ENCODE assay signal across 1 mouse cellular context in the genomic region with DNA sequence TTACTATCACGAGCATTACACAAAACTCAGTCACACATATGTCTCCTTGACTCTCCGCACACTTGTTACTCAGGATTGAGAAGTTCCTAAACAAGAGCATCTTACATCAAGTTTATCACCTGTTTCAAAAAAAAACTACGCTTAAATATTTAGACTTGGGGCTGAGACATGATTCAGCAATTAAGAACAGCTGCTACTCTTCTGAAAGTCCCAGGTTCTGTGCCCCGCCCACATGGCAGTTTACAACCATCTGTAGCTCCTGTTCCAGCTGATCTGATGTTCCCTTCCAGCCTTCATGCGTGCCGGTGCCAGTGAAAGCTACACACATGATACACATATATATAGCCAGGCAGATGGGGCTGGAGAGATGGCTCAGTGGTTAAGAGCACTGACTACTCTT.
TF ChIP-seq lines count a peak whose summit lies in the region.

No protein-coding gene starts in this region.

TF ChIP-seq in MEL, 35 proteins besides CTCF, POLR2A, EP300 and RAD21 (continued from another document):
- TF ChIP-seq MEF2A (IDR thresholded peaks at IDR 0.05; ENCODE audit: extremely low read depth, insufficient replicate concordance, low read depth, low read length, poor library complexity, severe bottlenecking) (no peak), MXI1 (IDR thresholded peaks at IDR 0.05; ENCODE audit: low read depth, low read length) (peak; percentile 54; the same call in 1 of the 2 replicates), USF1 (IDR thresholded peaks at IDR 0.05; ENCODE audit: low read depth, low read length) (peak; percentile 19; the same call in 1 of the 2 replicates), UBTF (IDR thresholded peaks at IDR 0.05; ENCODE audit: borderline replicate concordance, insufficient read depth, low read depth, low read length) (no peak), HCFC1 (IDR thresholded peaks at IDR 0.05; ENCODE audit: low read depth, low read length) (no peak), ZMIZ1 (IDR thresholded peaks at IDR 0.05; ENCODE audit: low read depth, low read length) (no peak)
